Comparison of ENCODE assay signal across 16 mouse cellular contexts in the genomic region with DNA sequence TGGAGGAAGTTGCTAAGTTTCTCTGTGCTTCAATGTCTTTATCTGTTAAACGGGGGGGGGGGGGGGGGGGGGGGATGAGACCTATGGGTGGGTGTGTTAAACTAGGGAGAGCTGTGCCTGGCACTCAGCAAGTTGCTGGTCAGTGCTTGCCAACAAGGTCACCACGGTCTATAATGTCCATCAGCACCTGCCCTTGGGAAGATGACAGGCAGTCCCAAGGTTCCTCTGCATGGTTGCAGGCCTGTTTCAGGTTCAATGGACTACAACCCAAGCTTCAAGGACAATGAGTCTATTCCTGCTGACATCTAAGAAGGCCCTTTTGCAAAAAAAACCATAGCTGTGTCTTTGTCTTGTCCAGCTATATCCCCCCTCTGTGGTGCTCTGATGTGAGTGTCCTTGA. TPM values are rescaled to one million over a fixed set of nuclear protein-coding genes. Genes with fewer than 3 reads are reported as not detected.
DNase-seq lines count a peak whose midpoint lies in the region; ATAC-seq lines count a peak whose summit lies in the region.
"Had no signal": no experiment of that assay in that cellular context is flagged by ENCODE, and none has a peak within 500 bp of the region (broad histone marks: within the 10 kb centered on the region; RNA-seq: fewer than 3 reads in every experiment).

No protein-coding gene starts in this region.

- ATAC-seq in activated CD4-positive, CD25-positive, alpha-beta regulatory T cell, adult 4 months, result no peak
- ATAC-seq: forebrain, embryonic 13.5 days; forebrain, embryonic 15.5 days; forebrain, postnatal 0 days; Patski had no signal

- DNase-seq in adrenal gland, adult (ENCODE audit: inconsistent age in 2 of 2, low spot score in 1 of 2), result peak; percentile 22 to 70
- DNase-seq in adrenal gland, postnatal 4 days (ENCODE audit: low spot score in 2 of 2), result no peak
- DNase-seq in adrenal gland, adult 8-10 months, result peak; percentile 45
- DNase-seq in adrenal gland, postnatal 25 days, result no peak
- DNase-seq in adrenal gland, postnatal 36 days, result peak; percentile 14 to 30
- DNase-seq: B cell, adult 2 months; cerebellum, adult 11-12 months; cerebellum, adult 2 months; cerebellum, adult 9-10 months; cerebellum, postnatal 10 days; cerebellum, postnatal 25 days; forebrain, postnatal 0 days had no signal

RNA-seq across cellular contexts. Expression of gene Kdm8, which starts 22.6 kb away (rescaled TPM):
- 1 to 10 TPM; 7.0 to 9.1 TPM for total RNA-seq in adrenal gland, postnatal 4 days (2021)
- total RNA-seq in adrenal gland, adult 8-10 months (2022), result 1 to 10 TPM; 4.8 to 8.5 (median 6.2) TPM
- total RNA-seq in adrenal gland, postnatal 25 days (2021), result 4.9 and 6.3 TPM in 2 replicates
- 1 to 10 TPM; 3.1 to 6.1 TPM for total RNA-seq in adrenal gland, postnatal 36 days (2021)
- 1 to 10 TPM; 4.0 to 4.8 TPM for polyA plus RNA-seq in activated CD4-positive, CD25-positive, alpha-beta regulatory T cell, adult 4 months (2017; shearing (Covaris generic))

Comparison
In these comparisons a context has a peak if more than half of its experiments do, and no peak if none do; other contexts are left out.
1. DNase-seq: peak in adrenal gland, adult (2 of 2), adrenal gland, adult 8-10 months (single experiment) and adrenal gland, postnatal 36 days (2 of 2); none in adrenal gland, postnatal 4 days (0 of 2) and adrenal gland, postnatal 25 days (single experiment).